Mouse (Mus musculus) megakaryocyte-erythroid progenitor cell, adult 5-6 weeks (primary cell): ENCODE data around the gene Bcas2. TPM values are rescaled to one million over a fixed set of nuclear protein-coding genes. Genes with fewer than 3 reads are reported as not detected.

Experiments used
- ATAC-seq: replicated peaks from 2 replicates; pipeline ENCODE4 v1.8.0; 2016; ENCODE audit warnings: mild to moderate bottlenecking, inconsistent platforms; ENCODE audit not compliant: severe bottlenecking, poor library complexity, low FRiP score, low TSS enrichment
- total RNA-seq, 2 experiments: library from RNA; stranded (forward) in 1 of 2; stranded (reverse) in 1 of 2; fragments of 200-1000, 215-1000 nt in 1 of 2; fragments of >200 nt in 1 of 2; fragmentation: Nextera tagmentation in 1 of 2; gene quantifications; 2 replicates each; pipeline ENCODE4 v1.2.3; 2014 to 2017

Bcas2 gene
- 134 and 143 TPM in 2 replicates for total RNA-seq (2014; fragmentation: Nextera tagmentation)
- total RNA-seq (2017) = 260 and 277 TPM in 2 replicates

- peak; percentile 85 for ATAC-seq
These were observed at the start of gene Bcas2 for GRCm38 (mm10) chr3:103171505-103172267. Gene Bcas2, plus strand, starts transcription at chr3:103171655.

- ATAC-seq = no peak
These were observed 47.8 kb upstream of the Bcas2 start for GRCm38 (mm10) chr3:103123636-103124035.

GRCm38 (mm10) chr3:103126138-103126537 is 45.3 kb upstream of the Bcas2 start:
- ATAC-seq = no peak

GRCm38 (mm10) chr3:103127177-103127576 is 44.3 kb upstream of the Bcas2 start:
- no peak for ATAC-seq

- no peak for ATAC-seq
These were observed 43.7 kb upstream of the Bcas2 start for GRCm38 (mm10) chr3:103127721-103128120.

GRCm38 (mm10) chr3:103128251-103128650 is 43.2 kb upstream of the Bcas2 start:
- ATAC-seq = no peak

GRCm38 (mm10) chr3:103129367-103130159 is 41.9 kb upstream of the Bcas2 start:
- peak; percentile 95 for ATAC-seq

- ATAC-seq = peak; percentile 75
These were observed 41.2 kb upstream of the Bcas2 start for GRCm38 (mm10) chr3:103130236-103130751.

GRCm38 (mm10) chr3:103133098-103133497 is 38.4 kb upstream of the Bcas2 start:
- ATAC-seq = no peak

GRCm38 (mm10) chr3:103136414-103137077 is 34.9 kb upstream of the Bcas2 start:
- ATAC-seq = no peak

GRCm38 (mm10) chr3:103139047-103139446 is 32.4 kb upstream of the Bcas2 start:
- no peak for ATAC-seq

GRCm38 (mm10) chr3:103140095-103140838 is 31.2 kb upstream of the Bcas2 start:
- ATAC-seq = peak; percentile 82

- ATAC-seq = peak; percentile 84
These were observed 30.2 kb upstream of the Bcas2 start for GRCm38 (mm10) chr3:103141287-103141686.

GRCm38 (mm10) chr3:103142366-103142765 is 29.1 kb upstream of the Bcas2 start:
- ATAC-seq = no peak

GRCm38 (mm10) chr3:103145336-103145735 is 26.1 kb upstream of the Bcas2 start:
- ATAC-seq = no peak

GRCm38 (mm10) chr3:103145791-103146190 is 25.7 kb upstream of the Bcas2 start:
- no peak for ATAC-seq

- no peak for ATAC-seq
These were observed 24.9 kb upstream of the Bcas2 start for GRCm38 (mm10) chr3:103146330-103147166.

- ATAC-seq = no peak
These were observed 23.7 kb upstream of the Bcas2 start for GRCm38 (mm10) chr3:103147775-103148174.
